Mouse (Mus musculus) cortical plate, adult 2 months (tissue): Measurements from ENCODE around the gene Mllt3. TPM values are rescaled to one million over a fixed set of nuclear protein-coding genes. Genes with fewer than 3 reads are reported as not detected.

ENCODE experiments used
- H3K27ac ChIP-seq: fragments of 200-500 bp; 2 replicates; pipeline ENCODE4 v1.5.1; 2012; ENCODE audit warnings: low read length, control low read depth, inconsistent platforms; ENCODE audit not compliant: insufficient read depth
- H3K4me1 ChIP-seq: fragments of 200-500 bp; 2 replicates; pipeline ENCODE4 v1.6.1; 2011; ENCODE audit warnings: low read length; ENCODE audit not compliant: control insufficient read depth, insufficient read depth
- H3K4me3 ChIP-seq: fragments of 200-500 bp; 2 replicates; pipeline ENCODE4 v1.5.1; 2011; ENCODE audit warnings: mild to moderate bottlenecking, low read length, control low read depth; ENCODE audit not compliant: insufficient read depth
- CTCF ChIP-seq: fragments of 200-500 bp; IDR thresholded peaks from 2 replicates; pipeline ENCODE4 v1.5.1; 2011; ENCODE audit warnings: mild to moderate bottlenecking, control low read depth, low read length; ENCODE audit not compliant: insufficient read depth; ENCODE audit errors: extremely low read depth
- POLR2A ChIP-seq: fragments of 200-500 bp; IDR thresholded peaks from 2 replicates; pipeline ENCODE4 v1.6.1; 2011; ENCODE audit warnings: mild to moderate bottlenecking, low read length, control low read depth; ENCODE audit not compliant: insufficient read depth; ENCODE audit errors: extremely low read depth
- polyA plus RNA-seq: library from polyadenylated mRNA; depleted of rRNA; stranded (reverse); fragments of >200 nt; gene quantifications from 2 replicates; pipeline ENCODE4 v1.2.3, GENCODE M21; 2012

Mllt3 gene
- polyA plus RNA-seq, 1 experiment = 23.2 TPM

DNA sequence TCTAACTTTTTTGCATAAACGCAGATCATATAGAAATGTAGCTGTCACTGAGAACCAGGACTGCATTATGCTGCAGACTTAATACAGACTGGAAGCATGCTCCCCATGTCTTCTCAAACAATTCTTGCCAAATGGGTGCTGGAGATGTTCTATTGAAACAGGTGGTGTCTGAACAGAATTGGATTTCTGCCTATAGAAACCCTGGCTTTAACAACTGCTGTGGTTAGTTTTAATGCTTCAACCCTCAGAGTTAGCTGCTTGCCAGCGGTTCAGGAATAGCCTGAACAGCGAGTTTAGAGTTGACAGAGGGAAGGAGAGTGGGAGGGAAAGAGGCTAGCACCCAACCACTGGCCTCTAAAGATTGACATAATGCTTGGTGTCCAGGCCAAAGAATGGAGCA lies 166.6 kb downstream of the Mllt3 start:
- no peak for TF ChIP-seq CTCF
- TF ChIP-seq POLR2A = no peak
- H3K4me1 ChIP-seq = peaks cover 7% of the 10 kb centered on the region
- H3K4me3 ChIP-seq = no peak overlapping the region
- H3K27ac ChIP-seq = no peak overlapping the region

DNA sequence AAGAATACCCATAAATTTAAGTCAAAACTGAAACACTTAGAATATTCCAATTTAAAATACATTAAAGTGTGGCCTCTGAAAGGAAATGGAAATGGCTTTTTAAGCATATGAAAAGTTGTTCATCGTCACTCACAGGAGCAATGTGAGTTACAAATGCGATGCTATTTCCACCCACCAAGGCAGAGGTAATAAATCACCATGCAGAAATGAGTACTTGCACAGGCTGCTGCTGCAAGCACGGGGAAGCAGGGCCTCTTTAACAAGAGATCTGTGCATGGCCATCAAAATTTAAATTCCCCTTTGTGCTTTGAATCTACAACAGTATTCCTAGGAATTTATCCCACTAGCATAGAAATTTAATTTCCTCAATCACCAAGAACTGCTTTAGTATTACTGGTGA lies 167.3 kb downstream of the Mllt3 start:
- H3K4me1 ChIP-seq = peaks cover 7% of the 10 kb centered on the region
- no peak overlapping the region for H3K27ac ChIP-seq
- no peak overlapping the region for H3K4me3 ChIP-seq
- no peak for TF ChIP-seq CTCF
- no peak for TF ChIP-seq POLR2A

DNA sequence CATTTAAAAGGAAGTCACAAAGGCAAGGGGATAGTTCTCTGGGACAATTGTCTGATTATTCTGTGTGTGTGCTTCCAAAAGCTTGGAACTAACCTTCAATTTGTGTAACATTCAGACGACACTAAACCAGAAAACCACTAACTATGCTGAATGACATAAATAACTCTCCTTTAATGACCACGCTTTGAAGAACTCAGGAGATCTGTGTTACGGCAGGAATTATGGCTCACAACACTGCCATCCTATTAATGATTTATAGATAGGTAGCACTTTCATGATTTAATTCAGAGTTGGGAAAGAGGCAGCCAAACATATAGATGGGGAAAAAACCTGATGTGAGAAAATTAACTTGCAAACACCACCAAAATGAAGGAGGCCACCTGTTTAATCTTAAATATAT lies 168.1 kb downstream of the Mllt3 start:
- no peak overlapping the region for H3K27ac ChIP-seq
- TF ChIP-seq CTCF (no peak), POLR2A (no peak)
- peaks cover 7% of the 10 kb centered on the region for H3K4me1 ChIP-seq
- no peak overlapping the region for H3K4me3 ChIP-seq

DNA sequence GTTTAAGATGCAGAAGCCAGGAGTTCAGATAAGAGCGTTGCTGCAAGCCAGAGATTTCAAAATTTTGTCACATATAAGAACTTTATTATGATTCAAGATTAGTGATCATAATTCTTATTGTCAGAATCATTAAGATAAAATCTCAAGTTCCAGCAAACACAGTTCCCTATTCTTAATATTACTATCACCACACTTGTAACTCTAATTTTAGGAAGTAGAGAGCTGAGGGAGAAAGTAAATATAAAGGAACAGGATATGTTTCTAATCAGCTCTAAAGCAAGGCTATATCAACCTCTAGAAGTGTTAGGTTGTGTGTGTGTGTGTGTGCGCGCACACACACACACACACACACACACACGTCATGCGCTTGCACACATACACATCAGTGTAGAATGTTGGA lies 170.0 kb downstream of the Mllt3 start:
- no peak overlapping the region for H3K4me3 ChIP-seq
- H3K27ac ChIP-seq = no peak overlapping the region
- H3K4me1 ChIP-seq = peaks cover 7% of the 10 kb centered on the region
- TF ChIP-seq CTCF (no peak), POLR2A (no peak)

DNA sequence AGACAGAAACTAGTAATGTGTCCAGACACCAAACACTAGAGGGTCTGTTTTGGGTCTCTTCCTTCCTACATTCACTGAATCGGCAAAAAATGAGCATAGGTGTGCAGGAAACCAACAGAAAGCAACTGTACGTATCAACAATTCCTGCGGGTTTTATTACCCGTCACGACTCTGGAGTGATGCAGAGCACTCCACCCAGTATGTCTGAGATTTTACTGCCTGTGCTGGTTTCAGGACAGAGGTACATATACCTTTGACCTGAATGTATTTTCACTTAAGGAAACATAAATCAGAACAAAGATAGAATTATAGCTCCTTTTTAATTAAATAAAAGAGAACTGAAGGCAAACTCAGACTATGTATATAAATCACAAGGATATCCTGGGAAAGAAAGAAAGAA lies 172.4 kb downstream of the Mllt3 start:
- H3K4me3 ChIP-seq = no peak overlapping the region
- H3K4me1 ChIP-seq = no peaks in the 10 kb centered on the region
- no peak overlapping the region for H3K27ac ChIP-seq
- no peak for TF ChIP-seq CTCF

DNA sequence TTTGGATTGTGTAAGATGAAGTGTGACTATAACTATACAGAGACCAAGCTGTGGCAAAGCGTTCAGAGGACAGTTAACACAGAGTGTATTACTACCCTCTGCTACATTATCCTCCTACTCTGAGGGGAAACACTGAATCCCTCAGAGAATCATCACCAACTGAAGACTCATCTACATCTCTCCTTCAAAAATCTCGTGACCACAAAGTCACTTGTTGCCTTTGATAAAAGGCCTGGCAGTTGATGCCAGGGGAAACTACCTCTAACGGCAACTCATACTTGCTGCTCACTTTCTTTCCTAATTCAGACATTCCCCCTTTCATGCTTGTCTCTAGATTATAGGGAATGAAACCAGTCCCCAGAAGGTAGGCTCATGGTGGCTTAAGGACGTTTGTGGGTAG lies 174.0 kb downstream of the Mllt3 start:
- TF ChIP-seq POLR2A (no peak), CTCF (no peak)
- Histone ChIP-seq H3K27ac (no peak overlapping the region), H3K4me1 (no peaks in the 10 kb centered on the region), H3K4me3 (no peak overlapping the region)

DNA sequence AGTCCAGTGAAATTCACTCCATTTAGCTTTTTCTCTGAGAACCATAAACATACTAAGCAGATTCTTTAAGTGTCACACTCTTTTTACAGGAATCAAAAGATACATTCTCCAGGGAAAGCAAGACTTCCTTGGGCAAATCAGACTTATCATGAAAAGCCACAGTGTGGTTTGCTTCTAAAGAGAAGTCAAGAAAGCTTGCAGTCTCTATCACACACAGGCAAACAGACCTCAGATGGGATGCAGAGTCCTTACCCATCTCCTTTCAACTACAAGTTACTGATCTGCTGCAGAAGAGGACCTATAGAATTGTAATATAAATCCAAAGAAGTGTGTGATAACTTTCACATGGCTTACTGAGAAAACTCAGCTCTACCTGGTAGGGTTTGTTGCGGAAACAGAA lies 175.2 kb downstream of the Mllt3 start:
- no peaks in the 10 kb centered on the region for H3K4me1 ChIP-seq
- H3K4me3 ChIP-seq = no peak overlapping the region
- H3K27ac ChIP-seq = no peak overlapping the region
- TF ChIP-seq CTCF (no peak), POLR2A (no peak)

DNA sequence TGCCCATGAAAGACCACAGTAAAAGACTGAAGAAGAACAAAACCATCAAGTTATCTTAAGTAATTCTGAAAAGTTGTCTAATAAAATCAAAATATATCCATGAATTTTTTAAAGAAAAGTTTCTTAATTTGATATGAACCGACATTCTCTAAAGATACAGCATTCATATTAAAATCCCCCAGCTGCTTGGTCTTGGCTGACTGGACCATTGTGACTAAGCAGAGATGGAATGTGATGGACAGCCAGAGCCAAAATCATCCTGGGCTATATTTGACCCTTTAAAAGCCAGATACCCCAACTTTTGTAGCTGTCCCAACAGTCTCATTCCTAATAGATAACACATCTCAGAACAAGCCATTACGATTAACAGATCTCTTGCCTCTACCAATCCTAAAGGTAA lies 180.7 kb downstream of the Mllt3 start:
- H3K4me3 ChIP-seq = no peak overlapping the region
- no peaks in the 10 kb centered on the region for H3K4me1 ChIP-seq
- H3K27ac ChIP-seq = no peak overlapping the region
- no peak for TF ChIP-seq POLR2A
- no peak for TF ChIP-seq CTCF

DNA sequence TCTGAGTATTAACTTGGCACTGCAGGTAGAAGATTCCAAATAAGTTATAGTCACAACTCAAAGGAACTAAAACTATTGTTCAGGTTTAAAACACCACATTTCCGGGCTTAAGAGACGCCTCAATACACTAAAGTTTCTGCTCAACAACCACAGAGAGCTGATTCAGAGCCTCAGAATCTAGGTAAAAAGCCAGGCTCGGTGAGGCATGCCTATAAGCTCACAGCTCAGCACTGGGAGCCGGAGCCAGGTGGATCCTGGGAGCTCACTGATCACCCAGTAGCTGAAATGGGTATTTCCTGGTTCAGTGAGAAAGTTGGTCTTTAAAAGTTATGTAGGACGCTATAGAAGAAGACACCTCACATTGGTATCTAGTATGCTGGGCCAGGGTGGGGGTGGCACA lies 183.1 kb downstream of the Mllt3 start:
- TF ChIP-seq CTCF (no peak), POLR2A (no peak)
- Histone ChIP-seq H3K4me1 (no peaks in the 10 kb centered on the region), H3K4me3 (no peak overlapping the region), H3K27ac (no peak overlapping the region)

DNA sequence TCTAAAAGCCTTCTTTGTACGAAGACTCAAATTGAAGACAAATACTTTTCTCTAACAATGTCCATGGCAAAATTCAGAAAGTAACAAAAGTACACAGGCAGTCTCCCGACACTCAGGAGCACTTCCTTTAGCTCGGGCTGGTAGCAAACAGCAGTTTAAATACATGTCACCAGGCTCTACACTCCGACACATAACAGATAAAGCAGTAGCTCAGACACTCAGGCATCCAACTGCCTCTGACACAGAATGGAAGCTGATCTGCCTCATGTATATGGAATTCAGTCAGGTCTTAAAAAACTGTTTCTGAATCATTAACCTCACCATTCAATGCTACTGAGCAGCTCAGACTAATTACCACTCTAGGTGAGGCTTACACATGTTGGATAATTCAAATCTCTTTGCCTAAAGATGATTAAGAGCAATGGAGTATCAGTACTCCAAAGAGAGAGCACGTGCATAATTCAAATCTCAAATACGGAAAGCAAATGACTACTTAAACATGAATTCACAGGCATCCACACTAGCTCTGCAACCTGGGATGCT lies 188.4 kb downstream of the Mllt3 start:
- H3K4me3 ChIP-seq = no peak overlapping the region
- TF ChIP-seq CTCF (no peak), POLR2A (no peak)
- no peak overlapping the region for H3K27ac ChIP-seq
- no peaks in the 10 kb centered on the region for H3K4me1 ChIP-seq
